Mouse (Mus musculus): ENCODE results near the gene Micu2.

- TF ChIP-seq CTCF (IDR thresholded peaks at IDR 0.05; ENCODE audit: low read depth), result no peak
- TF ChIP-seq EP300 (IDR thresholded peaks at IDR 0.05; ENCODE audit: low read depth), result peak; percentile 76
Measured at GRCm38 (mm10) chr14:57932881-57933443, 66.1 kb downstream of the Micu2 start.

All from liver, embryonic 14.5 days (tissue).